Mouse (Mus musculus): Measurements from ENCODE around the gene Tmem252. TPM values are rescaled to one million over a fixed set of nuclear protein-coding genes. Genes with fewer than 3 reads are reported as not detected.

Gene Tmem252
- polyA plus RNA-seq, 2 experiments, result 0.03 to 0.11 TPM

GRCm38 (mm10) chr19:24673331-24673730 lies 477 bp upstream of the Tmem252 start:
- no peaks in the 10 kb centered on the region for H3K36me3 ChIP-seq (replicated peaks; ENCODE audit: control insufficient read depth, insufficient read depth, low read depth)
- no peak overlapping the region for H3K27ac ChIP-seq
- 0 out of 4 replicates have a peak, but pooled peaks cover 0 to 2% of the 10 kb centered on the region in 2 experiments for H3K4me1 ChIP-seq (replicated peaks; ENCODE audit: control insufficient read depth in 2 of 2, insufficient read depth in 2 of 2, low read length in 1 of 2)
- no peaks in the 10 kb centered on the region for H3K9me3 ChIP-seq (ENCODE audit: control insufficient read depth, low read length)
- H3K4me3 ChIP-seq (ENCODE audit: insufficient read depth in 1 of 2, low read depth in 2 of 2, low read length in 2 of 2), result no peak overlapping the region
- 68% methylated on average over 10 of the region's 10 CpGs for WGBS (ENCODE audit: insufficient replicate concordance)
- no peaks in the 10 kb centered on the region for H3K27me3 ChIP-seq (ENCODE audit: control insufficient read depth, insufficient read depth, low read length)
- TF ChIP-seq CTCF (IDR thresholded peaks at IDR 0.05; ENCODE audit: low read depth) (no peak), EP300 (IDR thresholded peaks at IDR 0.05; ENCODE audit: low read depth) (no peak)
- ATAC-seq (ENCODE audit: insufficient read depth) (no peak), DNase-seq (ENCODE audit: low read depth in 3 of 3, low spot score in 3 of 3) (no peak)
- H3K9ac ChIP-seq (replicated peaks), result no peak overlapping the region
- H3K4me2 ChIP-seq (ENCODE audit: low read depth), result no peak overlapping the region

GRCm38 (mm10) chr19:24676429-24676828 lies 2.6 kb downstream of the Tmem252 start:
- H3K27ac ChIP-seq, result no peak overlapping the region
- H3K9me3 ChIP-seq (ENCODE audit: control insufficient read depth, low read length), result no peaks in the 10 kb centered on the region
- H3K36me3 ChIP-seq (replicated peaks; ENCODE audit: control insufficient read depth, insufficient read depth, low read depth), result no peaks in the 10 kb centered on the region
- H3K4me2 ChIP-seq (ENCODE audit: low read depth), result no peak overlapping the region
- H3K4me3 ChIP-seq (ENCODE audit: insufficient read depth in 1 of 2, low read depth in 2 of 2, low read length in 2 of 2), result no peak overlapping the region
- H3K9ac ChIP-seq (replicated peaks), result no peak overlapping the region
- DNase-seq (ENCODE audit: low read depth in 3 of 3, low spot score in 3 of 3), result no peak
- no peak for ATAC-seq (ENCODE audit: insufficient read depth)
- H3K4me1 ChIP-seq (replicated peaks; ENCODE audit: control insufficient read depth in 2 of 2, insufficient read depth in 2 of 2, low read length in 1 of 2), result 0 out of 4 replicates have a peak, but pooled peaks cover 0 to 2% of the 10 kb centered on the region in 2 experiments
- TF ChIP-seq EP300 (IDR thresholded peaks at IDR 0.05; ENCODE audit: low read depth) (no peak), CTCF (IDR thresholded peaks at IDR 0.05; ENCODE audit: low read depth) (no peak)
- no peaks in the 10 kb centered on the region for H3K27me3 ChIP-seq (ENCODE audit: control insufficient read depth, insufficient read depth, low read length)
- WGBS (ENCODE audit: insufficient replicate concordance), result 68% methylated on average over 7 of the region's 7 CpGs

GRCm38 (mm10) chr19:24677242-24677984 lies 3.6 kb downstream of the Tmem252 start:
- H3K9me3 ChIP-seq (ENCODE audit: control insufficient read depth, low read length), result no peaks in the 10 kb centered on the region
- WGBS (ENCODE audit: insufficient replicate concordance), result 49% methylated on average over 8 of the region's 8 CpGs

GRCm38 (mm10) chr19:24683016-24683720 lies 9.4 kb downstream of the Tmem252 start:
- Histone ChIP-seq H3K9me3 (ENCODE audit: control insufficient read depth, low read length) (no peaks in the 10 kb centered on the region), H3K27ac (no peak overlapping the region), H3K4me2 (ENCODE audit: low read depth) (no peak overlapping the region), H3K4me1 (replicated peaks; ENCODE audit: control insufficient read depth in 2 of 2, insufficient read depth in 2 of 2, low read length in 1 of 2) (no peaks in the 10 kb centered on the region), H3K36me3 (replicated peaks; ENCODE audit: control insufficient read depth, insufficient read depth, low read depth) (no peaks in the 10 kb centered on the region), H3K9ac (replicated peaks) (no peak overlapping the region), H3K27me3 (ENCODE audit: control insufficient read depth, insufficient read depth, low read length) (no peaks in the 10 kb centered on the region), H3K4me3 (ENCODE audit: insufficient read depth in 1 of 2, low read depth in 2 of 2, low read length in 2 of 2) (no peak overlapping the region)
- ATAC-seq (ENCODE audit: insufficient read depth) (no peak), DNase-seq (ENCODE audit: low read depth in 3 of 3, low spot score in 3 of 3) (no peak)
- TF ChIP-seq CTCF (IDR thresholded peaks at IDR 0.05; ENCODE audit: low read depth) (no peak), EP300 (IDR thresholded peaks at IDR 0.05; ENCODE audit: low read depth) (no peak)
- WGBS (ENCODE audit: insufficient replicate concordance), result 49% methylated on average over 12 of the region's 12 CpGs

More at GRCm38 (mm10) chr19:24677242-24677984, 3.6 kb downstream of the Tmem252 start:
- no peak for DNase-seq (ENCODE audit: low read depth in 3 of 3, low spot score in 3 of 3)
- H3K27ac ChIP-seq, result no peak overlapping the region
- H3K4me1 ChIP-seq (replicated peaks; ENCODE audit: control insufficient read depth in 2 of 2, insufficient read depth in 2 of 2, low read length in 1 of 2), result no peaks in the 10 kb centered on the region
- no peak overlapping the region for H3K4me3 ChIP-seq (ENCODE audit: insufficient read depth in 1 of 2, low read depth in 2 of 2, low read length in 2 of 2)
- no peak for ATAC-seq (ENCODE audit: insufficient read depth)
- no peaks in the 10 kb centered on the region for H3K36me3 ChIP-seq (replicated peaks; ENCODE audit: control insufficient read depth, insufficient read depth, low read depth)
- H3K9ac ChIP-seq (replicated peaks), result no peak overlapping the region
- H3K27me3 ChIP-seq (ENCODE audit: control insufficient read depth, insufficient read depth, low read length), result no peaks in the 10 kb centered on the region
- no peak for TF ChIP-seq CTCF (IDR thresholded peaks at IDR 0.05; ENCODE audit: low read depth)
- TF ChIP-seq EP300 (IDR thresholded peaks at IDR 0.05; ENCODE audit: low read depth), result no peak
- no peak overlapping the region for H3K4me2 ChIP-seq (ENCODE audit: low read depth)

- TF ChIP-seq CTCF (IDR thresholded peaks at IDR 0.05; ENCODE audit: low read depth) (no peak), EP300 (IDR thresholded peaks at IDR 0.05; ENCODE audit: low read depth) (no peak)
Observed at GRCm38 (mm10) chr19:24686411-24686810, 12.6 kb downstream of the Tmem252 start.

More at GRCm38 (mm10) chr19:24686411-24686810, 12.6 kb downstream of the Tmem252 start:
- DNase-seq (ENCODE audit: low read depth in 3 of 3, low spot score in 3 of 3), result no peak
- Histone ChIP-seq H3K27ac (no peak overlapping the region), H3K4me1 (replicated peaks; ENCODE audit: control insufficient read depth in 2 of 2, insufficient read depth in 2 of 2, low read length in 1 of 2) (no peaks in the 10 kb centered on the region), H3K36me3 (replicated peaks; ENCODE audit: control insufficient read depth, insufficient read depth, low read depth) (no peaks in the 10 kb centered on the region), H3K9me3 (ENCODE audit: control insufficient read depth, low read length) (no peaks in the 10 kb centered on the region), H3K9ac (replicated peaks) (no peak overlapping the region), H3K27me3 (ENCODE audit: control insufficient read depth, insufficient read depth, low read length) (no peaks in the 10 kb centered on the region), H3K4me2 (ENCODE audit: low read depth) (no peak overlapping the region), H3K4me3 (ENCODE audit: insufficient read depth in 1 of 2, low read depth in 2 of 2, low read length in 2 of 2) (no peak overlapping the region)
- ATAC-seq (ENCODE audit: insufficient read depth), result no peak
- WGBS (ENCODE audit: insufficient replicate concordance), result 68% methylated on average over 10 of the region's 10 CpGs

All from liver, embryonic 14.5 days (tissue).